Mouse (Mus musculus) forebrain, embryonic 10.5 days (tissue): ENCODE data around the gene Hspb11. TPM values are rescaled to one million over a fixed set of nuclear protein-coding genes. Genes with fewer than 3 reads are reported as not detected.

Source experiments
- DNase-seq: peaks from one replicate; pipeline ENCODE4 v3.0.0-alpha.2; 2017; ENCODE audit warnings: low spot score; ENCODE audit errors: extremely low spot score
- H3K27ac ChIP-seq: fragments of 300-500 bp; sonication (generic); 2 replicates; pipeline ENCODE4 v1.5.1; 2016; ENCODE audit warnings: mild to moderate bottlenecking
- H3K27me3 ChIP-seq: fragments of 300-500 bp; sonication (generic); 2 replicates; pipeline ENCODE4 v1.6.1; 2016; ENCODE audit warnings: mild to moderate bottlenecking; ENCODE audit not compliant: poor library complexity, severe bottlenecking
- H3K36me3 ChIP-seq: fragments of 300-500 bp; sonication (generic); replicated peaks from 2 replicates; pipeline ENCODE4 v1.6.1; 2016; ENCODE audit warnings: mild to moderate bottlenecking, moderate library complexity
- H3K4me1 ChIP-seq: fragments of 300-500 bp; sonication (generic); 2 replicates; pipeline ENCODE4 v1.6.1; 2016
- H3K4me3 ChIP-seq: fragments of 300-500 bp; sonication (generic); 2 replicates; pipeline ENCODE4 v1.5.1; 2016; ENCODE audit warnings: mild to moderate bottlenecking, moderate library complexity
- H3K9me3 ChIP-seq: fragments of 300-500 bp; sonication (generic); 2 replicates; pipeline ENCODE4 v1.6.1; 2016; ENCODE audit warnings: mild to moderate bottlenecking, moderate library complexity
- whole genome bisulfite sequencing: fragments of 180-500 bp; shearing (Covaris S2); methylation state at CpG from one replicate; pipeline ENCODE4 v1.1.7; 2016; 5-methylcytosine and 5-hydroxymethylcytosine counted together
- polyA plus RNA-seq: library from polyadenylated mRNA; unstranded; fragments of >200 nt; fragmentation: Nextera tagmentation; extraction: Ambion mirVana; gene quantifications from 2 replicates; pipeline ENCODE4 v1.2.1, GENCODE M21; 2016

Hspb11 gene
- polyA plus RNA-seq, 1 experiment from 2014 or later, result 23.2 TPM

DNA sequence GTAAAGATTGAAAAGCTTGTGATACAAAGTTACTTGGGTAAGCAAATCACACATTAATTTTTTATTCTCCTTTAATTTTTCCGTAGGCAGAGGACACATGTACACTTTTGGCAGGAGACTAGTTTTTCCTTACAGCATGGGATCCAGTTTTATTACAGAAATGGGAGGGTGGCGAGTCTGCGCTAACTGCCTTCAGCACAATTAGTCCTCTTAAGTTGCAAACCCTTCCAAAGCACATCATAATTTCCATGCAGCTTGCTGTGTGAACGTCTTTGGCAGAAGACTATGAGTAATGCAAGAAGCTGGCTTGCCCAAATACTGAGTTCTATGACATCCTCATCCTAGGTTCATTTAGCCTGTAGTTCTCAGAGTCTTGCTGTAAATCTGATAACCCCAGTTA, 20.3 kb downstream of the Hspb11 start:
- peaks cover 28% of the 10 kb centered on the region for H3K27me3 ChIP-seq
- peaks cover 11% of the 10 kb centered on the region for H3K4me1 ChIP-seq
- no peak overlapping the region for H3K4me3 ChIP-seq
- no peak overlapping the region for H3K27ac ChIP-seq
- H3K9me3 ChIP-seq, result no peaks in the 10 kb centered on the region
- WGBS, result 86% methylated on average over 4 of the region's 4 CpGs
- 0 out of 2 replicates have a peak, but pooled peaks cover 4% of the 10 kb centered on the region for H3K36me3 ChIP-seq
- DNase-seq, result no peak

DNA sequence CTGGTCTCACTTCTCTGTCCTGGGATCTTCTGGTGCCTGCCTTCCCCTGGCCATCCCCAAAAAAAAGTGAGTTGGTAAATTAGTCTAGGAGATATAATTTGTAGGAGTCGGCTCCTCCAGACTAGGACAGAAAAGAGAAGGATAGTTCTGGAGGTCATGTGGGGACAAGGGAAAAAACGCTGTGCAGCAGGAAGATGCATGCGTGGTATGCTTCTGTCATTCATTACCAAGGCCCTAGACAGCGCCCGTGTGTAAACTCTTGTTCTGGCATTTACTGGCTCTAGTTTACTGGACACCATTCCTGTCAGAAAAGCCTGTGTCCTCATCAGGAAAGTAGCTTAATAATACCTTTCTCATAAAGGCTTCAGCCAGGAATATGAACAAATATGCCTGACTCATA, 21.1 kb downstream of the Hspb11 start:
- 0 out of 2 replicates have a peak, but pooled peaks cover 4% of the 10 kb centered on the region for H3K36me3 ChIP-seq
- 86% methylated on average over 5 of the region's 5 CpGs for WGBS

DNA sequence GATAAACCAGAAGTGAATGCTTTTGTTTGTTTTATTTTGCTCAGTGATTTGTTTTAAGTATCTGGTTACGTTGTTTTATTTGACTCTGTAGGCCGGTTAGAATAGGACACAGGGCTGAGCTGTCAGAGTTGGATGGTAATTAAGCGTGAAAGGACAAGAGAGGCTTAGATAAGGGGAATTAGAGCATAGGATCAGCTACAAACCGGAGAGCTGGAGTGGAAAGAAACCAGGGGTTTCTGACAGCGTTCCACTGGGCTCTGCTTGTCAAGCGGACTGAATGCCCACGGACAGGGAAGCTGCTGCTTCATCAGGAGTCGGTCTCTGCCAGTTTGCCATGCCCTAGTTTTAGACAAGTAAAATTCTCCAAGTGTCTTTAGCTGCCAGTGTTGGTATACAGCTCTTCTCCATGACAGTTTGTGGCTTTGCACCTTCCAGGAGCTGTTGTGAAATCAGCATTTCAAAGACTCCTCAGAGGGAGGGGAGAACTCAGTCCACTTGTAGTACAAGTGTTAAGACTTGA, 24.9 kb downstream of the Hspb11 start:
- Histone ChIP-seq H3K27ac (no peak overlapping the region), H3K36me3 (peaks cover 11% of the 10 kb centered on the region), H3K27me3 (peaks cover 53% of the 10 kb centered on the region), H3K4me3 (no peak overlapping the region), H3K9me3 (no peaks in the 10 kb centered on the region), H3K4me1 (peaks cover 16% of the 10 kb centered on the region)
- 12% methylated on average over 8 of the region's 8 CpGs for WGBS
- peak; percentile 18 for DNase-seq

More for the DNA sequence above, 21.1 kb downstream of the Hspb11 start:
- H3K4me3 ChIP-seq, result no peak overlapping the region
- H3K27me3 ChIP-seq, result peaks cover 36% of the 10 kb centered on the region
- H3K27ac ChIP-seq, result no peak overlapping the region
- no peak for DNase-seq
- H3K4me1 ChIP-seq, result peaks cover 16% of the 10 kb centered on the region
- H3K9me3 ChIP-seq, result no peaks in the 10 kb centered on the region

DNA sequence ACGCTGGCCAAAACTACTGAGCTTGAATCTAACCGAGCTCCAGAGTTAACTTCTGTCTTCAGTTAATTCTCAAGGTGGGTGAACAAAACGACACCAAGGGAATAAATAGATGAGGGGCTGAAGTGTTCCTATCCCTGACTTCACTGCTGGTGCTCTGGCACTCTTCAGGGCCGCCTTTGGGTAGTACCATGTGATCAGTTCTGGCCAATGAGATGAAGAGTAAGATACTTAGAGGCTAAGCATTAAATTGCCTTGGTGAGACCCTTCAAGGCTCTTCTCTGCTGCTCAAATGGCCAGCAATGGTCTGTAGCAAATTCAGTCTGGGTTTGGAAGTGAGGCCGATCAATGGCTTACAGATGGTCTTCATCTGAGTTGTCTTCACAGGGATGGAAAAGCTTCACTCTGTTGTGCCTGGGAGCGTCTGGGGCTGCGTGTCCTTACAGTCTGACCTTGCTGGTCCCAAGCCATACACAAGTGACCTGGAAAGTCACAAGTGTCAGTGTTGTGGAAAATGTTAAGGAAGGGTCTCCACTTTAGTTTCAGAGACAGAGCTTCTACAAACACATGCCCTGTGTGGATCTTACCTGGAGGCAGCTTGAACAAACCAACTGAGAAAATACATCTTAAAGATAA, 27.6 kb downstream of the Hspb11 start:
- Histone ChIP-seq H3K27ac (no peak overlapping the region), H3K36me3 (peaks cover 11% of the 10 kb centered on the region), H3K9me3 (no peaks in the 10 kb centered on the region), H3K4me1 (peaks cover 16% of the 10 kb centered on the region), H3K27me3 (peaks cover 40% of the 10 kb centered on the region), H3K4me3 (no peak overlapping the region)
- WGBS, result 78% methylated on average over 7 of the region's 7 CpGs
- DNase-seq, result no peak

DNA sequence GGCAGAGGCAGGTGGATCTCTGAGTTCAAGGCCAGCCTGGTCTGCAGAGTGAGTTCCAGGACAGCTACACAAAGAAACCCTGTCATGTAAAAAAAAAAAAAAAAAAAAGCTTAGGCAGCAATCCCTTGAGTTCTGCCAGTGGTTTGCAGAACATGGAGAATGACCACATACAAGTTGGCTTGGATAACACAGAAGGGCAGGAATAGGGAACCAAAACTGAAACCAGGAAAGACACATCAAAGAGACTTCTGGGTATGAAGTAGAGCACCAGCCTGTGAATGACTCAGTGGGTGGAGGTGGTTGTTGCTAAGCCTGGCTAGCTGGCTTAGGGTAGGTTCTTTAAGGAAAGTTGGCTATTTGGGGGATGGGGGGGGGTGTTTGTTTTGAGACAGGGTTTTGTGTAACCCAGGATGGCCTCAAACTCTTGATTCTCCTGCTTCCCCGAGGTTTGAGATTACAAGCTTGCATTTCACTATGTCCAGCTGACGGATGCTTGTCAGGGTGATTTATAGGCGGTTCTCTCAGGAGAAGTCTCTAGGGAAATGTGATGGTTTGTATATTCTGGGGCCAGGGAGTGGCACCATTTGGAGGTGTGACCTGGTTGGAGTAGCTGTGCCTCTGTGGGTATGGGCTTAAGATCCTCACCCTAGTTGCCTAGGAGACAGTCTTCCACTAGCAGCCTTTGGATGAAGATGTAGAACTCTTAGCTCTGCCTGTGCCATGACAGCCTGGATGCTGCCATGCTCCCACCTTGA, 32.2 kb downstream of the Hspb11 start:
- Histone ChIP-seq H3K27ac (no peak overlapping the region), H3K27me3 (peaks cover 6% of the 10 kb centered on the region), H3K9me3 (no peaks in the 10 kb centered on the region), H3K36me3 (peaks cover 2% of the 10 kb centered on the region), H3K4me1 (peaks cover 4% of the 10 kb centered on the region; the same call in 1 of the 2 replicates), H3K4me3 (no peak overlapping the region)
- 89% methylated on average over 3 of the region's 3 CpGs for WGBS
- DNase-seq, result no peak

DNA sequence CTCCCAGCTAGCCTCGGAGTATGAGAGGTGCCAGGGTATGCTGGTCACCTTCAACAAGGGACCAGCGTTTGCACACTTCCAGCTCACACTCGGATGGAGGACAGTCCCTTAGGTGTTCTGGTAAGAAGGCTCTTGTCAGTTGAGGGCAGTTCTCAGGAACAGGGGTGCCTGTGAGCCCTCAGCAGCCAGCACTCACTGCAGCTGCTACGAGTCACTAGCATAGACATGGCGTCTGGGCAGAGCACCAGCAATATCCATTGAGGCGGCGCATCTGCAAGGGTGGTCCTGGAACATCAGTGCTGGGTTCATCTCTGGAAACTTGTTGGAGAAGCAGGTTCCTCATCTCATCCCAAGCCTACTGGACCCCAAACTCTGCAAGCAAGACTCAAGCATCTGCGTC, 33.0 kb downstream of the Hspb11 start:
- Histone ChIP-seq H3K27ac (no peak overlapping the region), H3K4me3 (no peak overlapping the region), H3K9me3 (no peaks in the 10 kb centered on the region), H3K27me3 (no peaks in the 10 kb centered on the region), H3K4me1 (peaks cover 4% of the 10 kb centered on the region; the same call in 1 of the 2 replicates), H3K36me3 (no peaks in the 10 kb centered on the region)
- no peak for DNase-seq
- 92% methylated on average over 8 of the region's 8 CpGs for WGBS

DNA sequence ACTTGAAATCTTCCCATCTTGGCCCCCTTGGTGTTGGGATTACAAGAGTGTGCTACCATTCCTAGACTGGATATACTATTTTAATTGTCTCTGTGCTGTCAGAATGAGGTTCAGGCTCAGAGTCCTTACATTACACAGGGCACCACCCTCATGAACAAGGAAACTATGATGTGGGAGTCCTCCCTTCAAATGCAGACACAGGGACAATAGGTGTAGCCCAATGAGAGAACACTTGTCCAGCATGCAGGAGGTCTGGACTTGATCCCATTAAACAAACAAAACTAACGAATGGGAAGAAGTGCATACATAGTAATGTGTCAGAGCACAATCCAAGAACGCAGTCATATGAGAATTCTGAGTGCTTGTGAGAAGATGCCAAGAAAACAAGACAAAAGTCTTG, 34.1 kb downstream of the Hspb11 start:
- no peak for DNase-seq
- Histone ChIP-seq H3K27me3 (no peaks in the 10 kb centered on the region), H3K4me3 (no peak overlapping the region), H3K9me3 (no peaks in the 10 kb centered on the region), H3K4me1 (peaks cover 4% of the 10 kb centered on the region; the same call in 1 of the 2 replicates), H3K36me3 (no peaks in the 10 kb centered on the region), H3K27ac (no peak overlapping the region)
- 94% methylated on average over 2 of the region's 2 CpGs for WGBS

DNA sequence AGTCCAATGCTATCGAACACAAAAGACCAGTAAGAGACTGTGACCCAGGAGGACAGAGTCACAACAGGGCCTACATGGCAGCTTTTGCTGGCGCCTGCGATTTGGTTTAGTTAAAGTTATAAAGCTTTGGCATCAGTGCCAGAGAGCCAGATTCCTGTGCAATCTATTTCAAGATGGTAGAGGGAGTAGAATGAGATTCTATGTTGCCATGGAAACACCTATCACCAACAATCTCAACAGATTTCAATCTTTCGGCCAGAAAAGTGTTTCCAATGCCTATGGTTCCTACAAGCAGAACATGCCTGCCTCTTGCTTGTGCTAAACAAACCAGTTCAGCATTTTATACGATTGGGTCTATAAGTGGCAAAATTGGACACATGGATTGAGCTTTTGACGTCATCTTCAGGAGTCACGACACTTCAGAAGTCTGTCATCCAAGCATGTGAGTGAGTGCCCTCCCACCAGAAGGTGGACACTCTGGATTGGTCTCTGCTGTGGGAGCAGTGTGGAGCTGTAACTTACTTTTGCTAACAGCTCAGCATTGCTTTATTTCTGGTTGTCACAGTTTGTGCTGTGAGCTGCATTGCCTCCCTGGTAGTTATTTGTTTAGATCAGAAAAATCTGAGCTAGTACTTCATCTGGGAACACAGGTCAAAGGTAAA, 38.3 kb downstream of the Hspb11 start:
- H3K36me3 ChIP-seq, result no peaks in the 10 kb centered on the region
- H3K27me3 ChIP-seq, result no peaks in the 10 kb centered on the region
- no peaks in the 10 kb centered on the region for H3K9me3 ChIP-seq
- no peak for DNase-seq
- H3K27ac ChIP-seq, result no peak overlapping the region
- WGBS, result 90% methylated on average over 7 of the region's 7 CpGs
- H3K4me1 ChIP-seq, result peaks cover 4% of the 10 kb centered on the region; the same call in 1 of the 2 replicates
- H3K4me3 ChIP-seq, result no peak overlapping the region

DNA sequence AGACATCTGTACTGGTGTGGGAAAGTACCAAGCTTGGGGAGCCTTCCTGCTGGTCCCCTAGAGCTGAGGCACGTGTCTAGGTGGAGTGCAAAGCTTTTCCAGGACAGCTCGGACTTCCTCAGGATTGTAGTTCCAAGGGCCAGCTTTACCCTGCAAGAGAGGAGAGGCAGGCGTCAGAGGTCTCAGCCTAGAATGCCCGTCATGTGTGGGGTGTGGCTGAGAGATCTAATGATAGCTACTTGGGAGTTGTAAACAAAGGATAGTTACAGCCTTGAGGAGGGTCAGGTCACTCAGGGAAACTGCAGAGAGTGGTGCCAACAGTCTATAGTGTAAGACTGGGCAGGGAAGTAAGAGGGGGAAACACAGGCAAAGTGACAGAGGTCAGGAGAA, 38.9 kb downstream of the Hspb11 start:
- Histone ChIP-seq H3K27me3 (no peaks in the 10 kb centered on the region), H3K4me1 (peaks cover 4% of the 10 kb centered on the region; the same call in 1 of the 2 replicates), H3K36me3 (no peaks in the 10 kb centered on the region), H3K27ac (no peak overlapping the region), H3K9me3 (no peaks in the 10 kb centered on the region), H3K4me3 (no peak overlapping the region)
- no peak for DNase-seq
- 71% methylated on average over 4 of the region's 4 CpGs for WGBS

DNA sequence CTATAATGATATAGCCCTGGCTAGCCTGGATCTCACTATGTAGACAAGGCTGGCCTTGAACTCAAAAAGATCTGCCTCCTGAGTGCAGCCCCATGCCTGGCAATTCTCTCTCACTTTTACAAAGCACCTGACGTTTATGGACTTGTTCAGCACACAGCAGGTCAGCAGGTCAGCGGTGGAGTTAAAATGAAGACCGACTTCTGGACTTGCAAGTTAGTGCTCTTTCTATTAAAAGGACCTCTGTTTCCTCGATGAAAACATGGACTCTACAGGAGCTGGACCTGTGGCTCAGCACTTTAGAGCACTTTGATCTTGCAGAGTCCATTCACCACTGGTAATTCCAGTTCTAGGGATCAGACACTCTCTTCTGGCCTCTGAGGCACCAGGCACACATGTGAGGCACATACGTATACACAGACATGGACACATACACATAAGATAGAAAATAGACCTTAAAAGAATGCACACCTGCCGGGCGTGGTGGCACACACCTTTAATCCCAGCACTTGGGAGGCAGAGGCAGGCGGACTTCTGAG, 44.7 kb downstream of the Hspb11 start:
- WGBS, result 87% methylated on average over 8 of the region's 8 CpGs

DNA sequence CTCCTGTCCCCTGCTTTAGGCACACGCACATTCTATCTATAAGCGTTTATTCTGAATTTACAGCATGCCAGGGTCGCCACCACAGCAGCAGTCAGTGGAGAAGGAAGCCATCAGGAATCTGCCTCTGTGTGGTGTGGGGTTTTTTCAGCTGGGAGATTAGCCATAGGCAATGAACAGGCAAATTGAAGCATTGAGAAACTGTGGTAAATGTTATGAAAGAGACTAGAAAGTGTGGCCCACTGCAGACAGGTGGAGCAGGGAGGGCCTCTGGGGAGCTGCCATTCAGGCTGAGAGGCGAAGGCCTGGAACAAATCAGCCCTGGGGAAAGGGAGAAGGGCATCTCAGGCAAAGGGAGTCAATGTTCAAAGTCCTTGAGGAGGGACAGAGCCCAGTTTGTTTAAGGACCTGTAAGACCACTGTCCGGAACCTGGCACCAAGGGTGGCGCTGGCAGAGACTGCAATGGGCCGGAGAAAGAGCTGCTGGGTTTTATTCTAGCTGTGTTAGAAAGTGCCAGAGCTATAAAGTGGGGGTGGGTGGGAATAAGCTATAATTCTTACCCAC, 46.5 kb downstream of the Hspb11 start:
- no peak overlapping the region for H3K4me3 ChIP-seq
- no peak overlapping the region for H3K27ac ChIP-seq
- H3K27me3 ChIP-seq, result 0 out of 2 replicates have a peak, but pooled peaks cover 4% of the 10 kb centered on the region
- H3K36me3 ChIP-seq, result no peaks in the 10 kb centered on the region
- WGBS, result 91% methylated on average over 7 of the region's 7 CpGs
- H3K9me3 ChIP-seq, result no peaks in the 10 kb centered on the region
- no peak for DNase-seq
- no peaks in the 10 kb centered on the region for H3K4me1 ChIP-seq

More for the DNA sequence above, 44.7 kb downstream of the Hspb11 start:
- no peak overlapping the region for H3K4me3 ChIP-seq
- no peaks in the 10 kb centered on the region for H3K9me3 ChIP-seq
- no peaks in the 10 kb centered on the region for H3K36me3 ChIP-seq
- H3K27ac ChIP-seq, result no peak overlapping the region
- H3K4me1 ChIP-seq, result no peaks in the 10 kb centered on the region
- no peaks in the 10 kb centered on the region for H3K27me3 ChIP-seq
- no peak for DNase-seq

DNA sequence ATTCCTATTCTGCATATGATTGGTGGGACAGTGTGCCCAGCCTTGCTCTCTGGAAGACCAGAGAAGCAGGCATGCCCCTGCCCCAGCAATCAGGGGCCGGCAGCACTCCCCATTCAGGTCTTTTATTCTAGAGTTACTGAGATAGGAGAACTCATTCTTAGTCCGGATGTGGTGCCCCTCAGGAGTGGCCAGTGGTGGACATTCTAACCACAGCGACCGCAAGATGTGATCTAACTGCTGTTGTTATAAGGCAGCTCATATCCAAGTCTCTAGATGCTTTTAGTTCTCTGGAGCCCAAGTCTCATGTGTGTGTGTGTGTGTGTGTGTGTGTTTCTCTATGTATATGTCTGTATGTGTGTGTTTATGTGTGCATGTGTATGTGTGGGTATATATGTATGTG, 47.0 kb downstream of the Hspb11 start:
- no peak for DNase-seq
- H3K27ac ChIP-seq, result no peak overlapping the region
- H3K4me3 ChIP-seq, result no peak overlapping the region
- 0 out of 2 replicates have a peak, but pooled peaks cover 4% of the 10 kb centered on the region for H3K27me3 ChIP-seq
- H3K4me1 ChIP-seq, result peaks cover 1% of the 10 kb centered on the region; the same call in 1 of the 2 replicates
- H3K9me3 ChIP-seq, result no peaks in the 10 kb centered on the region
- 84% methylated on average over 4 of the region's 4 CpGs for WGBS
- no peaks in the 10 kb centered on the region for H3K36me3 ChIP-seq
